Mouse (Mus musculus) kidney, adult 2 months (tissue): ENCODE measurements at regions not wholly inside any gene's neighbourhood (a gene's known extent, or its start where the extent isn't known, plus 50 kb on each side); places are given as distances from the start of the nearest gene placed in this dataset.

Experiments used
- CTCF ChIP-seq: fragments of 200-500 bp; conservative IDR thresholded peaks from 2 replicates; pipeline ENCODE4 v1.5.1; 2011; ENCODE audit warnings: low read depth, mild to moderate bottlenecking, control low read depth, low read length, moderate library complexity, mixed read lengths; ENCODE audit not compliant: insufficient read depth, insufficient read length
- POLR2A ChIP-seq: fragments of 200-500 bp; IDR thresholded peaks from one replicate; pipeline ENCODE4 v1.6.1; 2011; ENCODE audit warnings: low read depth, low read length, control low read depth

- no peak for TF ChIP-seq CTCF
- TF ChIP-seq POLR2A, result no peak
Measured at GRCm38 (mm10) chr17:4116476-4116875, 420.4 kb upstream of the Nox3 start.
